Mouse (Mus musculus) neural tube, embryonic 10.5 days (tissue): ENCODE data around the gene Jph4.

Experiments
- DNase-seq: peaks from one replicate; pipeline ENCODE4 v3.0.0-alpha.2; 2017; ENCODE audit warnings: low spot score; ENCODE audit errors: extremely low spot score

Gene Jph4

GRCm38 (mm10) chr14:55064481-55065370, 52.0 kb downstream of the Jph4 start:
- DNase-seq: no peak

- DNase-seq: no peak
These were observed 53.0 kb downstream of the Jph4 start for GRCm38 (mm10) chr14:55063581-55064381.

GRCm38 (mm10) chr14:55063117-55063516, 53.6 kb downstream of the Jph4 start:
- DNase-seq: no peak

GRCm38 (mm10) chr14:55062626-55063025, 54.1 kb downstream of the Jph4 start:
- DNase-seq: no peak

- DNase-seq: no peak
These were observed 54.9 kb downstream of the Jph4 start for GRCm38 (mm10) chr14:55061845-55062244.

GRCm38 (mm10) chr14:55059931-55060330, 56.8 kb downstream of the Jph4 start:
- DNase-seq: no peak

GRCm38 (mm10) chr14:55059009-55059408, 57.7 kb downstream of the Jph4 start:
- no peak for DNase-seq
